Comparison of ENCODE assay signal across 16 mouse cellular contexts in genomic region chr15:87952531-87952930, GRCm38 (mm10).
"Had no signal": no experiment of that assay in that cellular context is flagged by ENCODE, and none has a peak within 500 bp of the region (broad histone marks: within the 10 kb centered on the region; RNA-seq: fewer than 3 reads in every experiment).

No protein-coding gene starts in this region.

- H3K36me3 ChIP-seq: neural tube, embryonic 13.5 days; neural tube, embryonic 15.5 days; stomach, embryonic 15.5 days had no signal

- H3K9me3 ChIP-seq: neural tube, embryonic 13.5 days; neural tube, embryonic 15.5 days; stomach, embryonic 15.5 days had no signal

- H3K27ac ChIP-seq: neural tube, embryonic 13.5 days; neural tube, embryonic 15.5 days; stomach, embryonic 15.5 days; stomach, postnatal 0 days had no signal

- H3K4me2 ChIP-seq: neural tube, embryonic 13.5 days; neural tube, embryonic 15.5 days; stomach, embryonic 15.5 days had no signal

- H3K9ac ChIP-seq: neural tube, embryonic 13.5 days; neural tube, embryonic 15.5 days; stomach, embryonic 15.5 days had no signal

- H3K4me3 ChIP-seq: neural tube, embryonic 13.5 days; neural tube, embryonic 15.5 days; stomach, embryonic 15.5 days had no signal

- H3K4me1 ChIP-seq: neural tube, embryonic 13.5 days; neural tube, embryonic 15.5 days had no signal

- H3K27me3 ChIP-seq: neural tube, embryonic 13.5 days; neural tube, embryonic 15.5 days; stomach, embryonic 15.5 days had no signal

- DNase-seq: retina, postnatal 1 day; right cerebral cortex, adult 18-20 months; right cerebral cortex, postnatal 14 days; right cerebral cortex, postnatal 25 days; right cerebral cortex, postnatal 4 days; spleen, adult 18-20 months; thymus, adult 18-20 months; thymus, adult 2 months; thymus, postnatal 14 days; thymus, postnatal 25 days; thymus, postnatal 36 days; thymus, postnatal 4 days had no signal
